In genomic region chr19:38003671-38004521, GRCm38 (mm10) we compare ENCODE assay signal across 10 mouse cellular contexts. TPM values are rescaled to one million over a fixed set of nuclear protein-coding genes. Genes with fewer than 3 reads are reported as not detected.
DNase-seq lines count a peak whose midpoint lies in the region; ATAC-seq and TF ChIP-seq lines count a peak whose summit lies in the region.
"Had no signal": no experiment of that assay in that cellular context is flagged by ENCODE, and none has a peak within 500 bp of the region (broad histone marks: within the 10 kb centered on the region; RNA-seq: fewer than 3 reads in every experiment).

No protein-coding gene starts in this region.

- peaks cover 15% of the 10 kb centered on the region; the same call in 1 of the 2 replicates for H3K4me1 ChIP-seq in liver, postnatal 0 days (ENCODE audit: insufficient read depth)
- no peaks in the 10 kb centered on the region for H3K4me1 ChIP-seq in liver, embryonic 12.5 days
- H3K4me1 ChIP-seq in heart, adult 2 months (ENCODE audit: control insufficient read depth, insufficient read depth, low read length): peaks cover 3% of the 10 kb centered on the region
- peaks cover 8% of the 10 kb centered on the region for H3K4me1 ChIP-seq in testis, adult 2 months (ENCODE audit: control insufficient read depth, insufficient read depth, low read length)

- no peak for DNase-seq in liver, postnatal 0 days
- peak in 1 of 2 experiments; percentile 49 for DNase-seq in heart, adult 2 months
- peak; percentile 71 to 81 for DNase-seq in lung, adult 18-20 months
- DNase-seq in left cerebral cortex, postnatal 10 days (ENCODE audit: extremely low spot score in 1 of 2, low spot score in 2 of 2): no peak
- DNase-seq in left cerebral cortex, adult 9 months (ENCODE audit: low spot score in 2 of 2): no peak
- DNase-seq in cerebellum, postnatal 36 days: no peak

- ATAC-seq in liver, postnatal 0 days: no peak
- ATAC-seq in liver, embryonic 12.5 days: no peak
- ATAC-seq: forebrain, embryonic 14.5 days; inflammation-experienced regulatory T-cells, adult 6 months had no signal

- WGBS in liver, postnatal 0 days (ENCODE audit: insufficient replicate concordance): 68% methylated on average over 24 of the region's 24 CpGs
- WGBS in liver, embryonic 12.5 days (ENCODE audit: insufficient replicate concordance): 65% methylated on average over 24 of the region's 24 CpGs
- 46% methylated on average over 24 of the region's 24 CpGs for WGBS in heart, adult 2 months

- no peak for TF ChIP-seq EP300 in liver, postnatal 0 days (IDR thresholded peaks at IDR 0.05; ENCODE audit: low read depth)
- TF ChIP-seq EP300 in heart, adult 2 months (IDR thresholded peaks at IDR 0.05; ENCODE audit: insufficient read depth, low read depth, low read length): no peak

- H3K4me3 ChIP-seq in liver, postnatal 0 days (ENCODE audit: low read depth, low read length): no peak overlapping the region
- no peak overlapping the region for H3K4me3 ChIP-seq in liver, embryonic 12.5 days
- no peak overlapping the region for H3K4me3 ChIP-seq in heart, adult 2 months
- H3K4me3 ChIP-seq in testis, adult 2 months (ENCODE audit: control insufficient read depth, low read depth, low read length): no peak overlapping the region

- intact Hi-C loops in heart, adult 2 months (cut with DNase I): loop anchor here (5.0 kb wide), 1 partner anchor 48 kb away; no protein-coding TSS in a partner anchor
- intact Hi-C loops in left cerebral cortex, postnatal 10 days (cut with DNase I): no loop called here

- peak overlapping the region; percentile 30; the same call in 1 of the 2 replicates for H3K27ac ChIP-seq in liver, postnatal 0 days (ENCODE audit: low read depth)
- H3K27ac ChIP-seq in liver, embryonic 12.5 days: no peak overlapping the region
- peak overlapping the region; percentile 52 for H3K27ac ChIP-seq in heart, adult 2 months
- H3K27ac ChIP-seq in testis, adult 2 months (ENCODE audit: control insufficient read depth, insufficient read depth, low read depth, low read length): peak overlapping the region; percentile 74

- no peak overlapping the region for H3K4me2 ChIP-seq in liver, postnatal 0 days (ENCODE audit: low read depth, low read length)
- H3K4me2 ChIP-seq in liver, embryonic 12.5 days: no peak overlapping the region

- no peak for TF ChIP-seq CTCF in liver, postnatal 0 days (IDR thresholded peaks at IDR 0.05; ENCODE audit: low read depth)
- no peak for TF ChIP-seq CTCF in heart, adult 2 months (IDR thresholded peaks at IDR 0.05)
- TF ChIP-seq CTCF in testis, adult 2 months (IDR thresholded peaks at IDR 0.05; ENCODE audit: control insufficient read depth, insufficient read depth, insufficient replicate concordance, low read depth, low read length): no peak

- no peaks in the 10 kb centered on the region for H3K27me3 ChIP-seq in liver, postnatal 0 days (ENCODE audit: insufficient read depth, low read length)
- H3K27me3 ChIP-seq in liver, embryonic 12.5 days (replicated peaks): no peaks in the 10 kb centered on the region
- H3K27me3 ChIP-seq in heart, adult 2 months (ENCODE audit: control insufficient read depth, insufficient read depth, low read length): no peaks in the 10 kb centered on the region
- no peaks in the 10 kb centered on the region for H3K27me3 ChIP-seq in testis, adult 2 months (ENCODE audit: control insufficient read depth, insufficient read depth, low read length)

- H3K9me3 ChIP-seq in liver, postnatal 0 days (ENCODE audit: low read length): no peaks in the 10 kb centered on the region
- no peaks in the 10 kb centered on the region for H3K9me3 ChIP-seq in liver, embryonic 12.5 days (replicated peaks)

- no peaks in the 10 kb centered on the region for H3K36me3 ChIP-seq in liver, postnatal 0 days (replicated peaks; ENCODE audit: insufficient read depth, low read length)
- H3K36me3 ChIP-seq in liver, embryonic 12.5 days: no peaks in the 10 kb centered on the region
- H3K36me3 ChIP-seq in heart, adult 2 months (ENCODE audit: control insufficient read depth, insufficient read depth, low read length): no peaks in the 10 kb centered on the region
- no peaks in the 10 kb centered on the region for H3K36me3 ChIP-seq in testis, adult 2 months (ENCODE audit: control insufficient read depth, insufficient read depth, low read length)

- no peak overlapping the region for H3K9ac ChIP-seq in liver, postnatal 0 days (replicated peaks)
- H3K9ac ChIP-seq in liver, embryonic 12.5 days: no peak overlapping the region
- no peak overlapping the region for H3K9ac ChIP-seq in heart, adult 2 months (ENCODE audit: low read depth, low read length)

- no peaks in the 10 kb centered on the region for H3K79me2 ChIP-seq in heart, adult 2 months (replicated peaks; ENCODE audit: control insufficient read depth, insufficient read depth, low read length)

- TF ChIP-seq POLR2A in heart, adult 2 months (IDR thresholded peaks at IDR 0.05; ENCODE audit: insufficient read depth, low read depth, low read length): no peak
- no peak for TF ChIP-seq POLR2A in testis, adult 2 months (IDR thresholded peaks at IDR 0.05; ENCODE audit: control insufficient read depth, low read depth, low read length)

RNA-seq across cellular contexts. Expression of gene Myof, which starts 39.5 kb away (rescaled TPM):
- polyA plus RNA-seq in liver, postnatal 0 days (2015; fragmentation: Nextera tagmentation; extraction: Ambion mirVana): 1.6 and 1.7 TPM in 2 replicates
- 0.66 and 0.97 TPM in 2 replicates for polyA plus RNA-seq in liver, embryonic 12.5 days (2016; fragmentation: Nextera tagmentation; extraction: Ambion mirVana)
- total RNA-seq in heart, adult 2 months (2021): 1 to 10 TPM; 8.4 to 8.9 TPM
- polyA plus RNA-seq in heart, adult 2 months (2012; rRNA removed): 6.2 and 6.5 TPM in 2 replicates
- 1.7 and 3.6 TPM in 2 replicates for polyA plus RNA-seq in testis, adult 2 months (2012; rRNA removed)
- 1 to 10 TPM; 7.2 to 7.8 TPM for total RNA-seq in left cerebral cortex, postnatal 10 days (2021)

RNA-seq across cellular contexts. Expression of gene Cep55, which starts 50.9 kb away (rescaled TPM):
- polyA plus RNA-seq in liver, postnatal 0 days (2015; fragmentation: Nextera tagmentation; extraction: Ambion mirVana): 3.0 and 3.3 TPM in 2 replicates
- polyA plus RNA-seq in liver, embryonic 12.5 days (2016; fragmentation: Nextera tagmentation; extraction: Ambion mirVana): 8.6 and 9.6 TPM in 2 replicates
- total RNA-seq in heart, adult 2 months (2021): under 1 TPM; 0.27 to 0.44 TPM
- 0.18 and 0.20 TPM in 2 replicates for polyA plus RNA-seq in heart, adult 2 months (2012; rRNA removed)
- polyA plus RNA-seq in testis, adult 2 months (2012; rRNA removed): 9.6 and 11.6 TPM in 2 replicates
- 1 to 10 TPM in 1 of 2 experiments, under 1 TPM in 1; 0.83 to 1.0 TPM for total RNA-seq in left cerebral cortex, postnatal 10 days (2021)

Comparison
In these comparisons a context has a peak if more than half of its experiments do, and no peak if none do; other contexts are left out.
1. DNase-seq: peak in lung, adult 18-20 months (2 of 2); none in liver, postnatal 0 days (single experiment), left cerebral cortex, postnatal 10 days (0 of 2), left cerebral cortex, adult 9 months (0 of 2) and cerebellum, postnatal 36 days (0 of 2).